Mouse (Mus musculus): ENCODE results near the gene Trp53rkb. TPM values are rescaled to one million over a fixed set of nuclear protein-coding genes. Genes with fewer than 3 reads are reported as not detected.

Gene Trp53rkb
- total and polyA plus RNA-seq, 3 experiments, result 7.0 to 9.1 (median 7.1) TPM

GRCm38 (mm10) chr2:166834091-166834490, 41.8 kb downstream of the Trp53rkb start:
- TF ChIP-seq HCFC1 (IDR thresholded peaks at IDR 0.05; ENCODE audit: low read depth, low read length), result no peak
- no peak for TF ChIP-seq TCF12 (IDR thresholded peaks at IDR 0.05; ENCODE audit: low read depth, low read length)
- no peak for TF ChIP-seq ZMIZ1 (IDR thresholded peaks at IDR 0.05; ENCODE audit: low read depth, low read length)
- TF ChIP-seq POLR2A (IDR thresholded peaks at IDR 0.05; ENCODE audit: low read depth, low read length), result no peak
- no peak for TF ChIP-seq EP300 (IDR thresholded peaks at IDR 0.05; ENCODE audit: low read length)
- TF ChIP-seq KAT2A (IDR thresholded peaks at IDR 0.05; ENCODE audit: insufficient replicate concordance, low read length), result no peak
- no peak for TF ChIP-seq ZNF384 (IDR thresholded peaks at IDR 0.05; ENCODE audit: low read depth, low read length)
- no peak for TF ChIP-seq E2F4 (IDR thresholded peaks at IDR 0.05; ENCODE audit: insufficient replicate concordance, low read depth, low read length)
- TF ChIP-seq ETS1 (conservative IDR thresholded peaks at IDR 0.05; ENCODE audit: low read depth, low read length), result no peak
- TF ChIP-seq ELF1 (IDR thresholded peaks at IDR 0.05; ENCODE audit: low read depth, low read length), result no peak
- no peak for TF ChIP-seq MEF2A (IDR thresholded peaks at IDR 0.05; ENCODE audit: borderline replicate concordance, low read depth, low read length)
- no peak for TF ChIP-seq ZKSCAN1 (IDR thresholded peaks at IDR 0.05; ENCODE audit: borderline replicate concordance, low read depth, low read length)
- no peak for TF ChIP-seq MAX (IDR thresholded peaks at IDR 0.05; ENCODE audit: low read length)
- no peak for TF ChIP-seq MAFK (IDR thresholded peaks at IDR 0.05; ENCODE audit: insufficient replicate concordance, low read length)
- in situ Hi-C loops (cut with MboI; ENCODE audit: low pct_ligation_motif_present, low pct_unique_long_range_greater_than_20kb, low sequenced_read_pairs), result no loop called here
- no peak overlapping the region for H3K27ac ChIP-seq (ENCODE audit: insufficient read depth, low read depth)
- H3K4me1 ChIP-seq (ENCODE audit: control insufficient read depth in 1 of 2, insufficient read depth in 2 of 2), result no peaks in the 10 kb centered on the region
- H3K27me3 ChIP-seq (replicated peaks), result no peaks in the 10 kb centered on the region
- H3K9ac ChIP-seq (ENCODE audit: insufficient read depth, low read depth), result no peak overlapping the region
- peaks cover 23 to 71% of the 10 kb centered on the region in 2 experiments for H3K36me3 ChIP-seq (replicated peaks in 1 of 2; ENCODE audit: control insufficient read depth in 1 of 2, insufficient read depth in 1 of 2, low read length in 1 of 2)
- no peaks in the 10 kb centered on the region for H3K79me2 ChIP-seq (replicated peaks; ENCODE audit: control insufficient read depth, extremely low read depth, insufficient read depth, poor library complexity, severe bottlenecking)
- H3K9me3 ChIP-seq (replicated peaks; ENCODE audit: low read length), result no peaks in the 10 kb centered on the region
- no peak overlapping the region for H3K4me2 ChIP-seq (ENCODE audit: insufficient read depth, low read depth, poor library complexity, severe bottlenecking)
- no peak for DNase-seq (ENCODE audit: extremely low read depth)
- dilution Hi-C loops (cut with MboI; ENCODE audit: extremely low pct_ligation_motif_present, extremely low pct_unique_long_range_greater_than_20kb, low sequenced_read_pairs), result no loop called here
- H3K4me3 ChIP-seq (replicated peaks in 1 of 3; ENCODE audit: low read depth in 2 of 3, low read length in 2 of 3, poor library complexity in 1 of 3), result no peak overlapping the region

- H3K4me3 ChIP-seq (replicated peaks in 1 of 3; ENCODE audit: low read depth in 2 of 3, low read length in 2 of 3, poor library complexity in 1 of 3), result no peak overlapping the region
- no peak overlapping the region for H3K4me2 ChIP-seq (ENCODE audit: insufficient read depth, low read depth, poor library complexity, severe bottlenecking)
- in situ Hi-C loops (cut with MboI; ENCODE audit: low pct_ligation_motif_present, low pct_unique_long_range_greater_than_20kb, low sequenced_read_pairs), result no loop called here
- H3K9me3 ChIP-seq (replicated peaks; ENCODE audit: low read length), result no peaks in the 10 kb centered on the region
- dilution Hi-C loops (cut with MboI; ENCODE audit: extremely low pct_ligation_motif_present, extremely low pct_unique_long_range_greater_than_20kb, low sequenced_read_pairs), result no loop called here
- H3K27ac ChIP-seq (ENCODE audit: insufficient read depth, low read depth), result no peak overlapping the region
- TF ChIP-seq ZNF384 (IDR thresholded peaks at IDR 0.05; ENCODE audit: low read depth, low read length), result no peak
- no peak for TF ChIP-seq ELF1 (IDR thresholded peaks at IDR 0.05; ENCODE audit: low read depth, low read length)
- TF ChIP-seq MAZ (IDR thresholded peaks at IDR 0.05; ENCODE audit: low read depth, low read length), result no peak
- TF ChIP-seq EP300 (IDR thresholded peaks at IDR 0.05; ENCODE audit: low read length), result no peak
- TF ChIP-seq MAX (IDR thresholded peaks at IDR 0.05; ENCODE audit: low read length), result no peak
- TF ChIP-seq POLR2AphosphoS2 (IDR thresholded peaks at IDR 0.05; ENCODE audit: low read depth, low read length), result no peak
- TF ChIP-seq ZC3H11A (IDR thresholded peaks at IDR 0.05; ENCODE audit: low read depth, low read length), result no peak
- no peak for TF ChIP-seq JUND (conservative IDR thresholded peaks at IDR 0.05; ENCODE audit: low read depth, low read length)
- TF ChIP-seq RAD21 (IDR thresholded peaks at IDR 0.05; ENCODE audit: low read depth, low read length), result no peak
- H3K79me2 ChIP-seq (replicated peaks; ENCODE audit: control insufficient read depth, extremely low read depth, insufficient read depth, poor library complexity, severe bottlenecking), result no peaks in the 10 kb centered on the region
- DNase-seq (ENCODE audit: extremely low read depth), result no peak
- H3K9ac ChIP-seq (ENCODE audit: insufficient read depth, low read depth), result no peak overlapping the region
- H3K36me3 ChIP-seq (replicated peaks in 1 of 2; ENCODE audit: control insufficient read depth in 1 of 2, insufficient read depth in 1 of 2, low read length in 1 of 2), result peaks cover 25 to 69% of the 10 kb centered on the region in 2 experiments
- H3K27me3 ChIP-seq (replicated peaks), result no peaks in the 10 kb centered on the region
- no peaks in the 10 kb centered on the region for H3K4me1 ChIP-seq (ENCODE audit: control insufficient read depth in 1 of 2, insufficient read depth in 2 of 2)
Measured at GRCm38 (mm10) chr2:166834796-166835195, 42.5 kb downstream of the Trp53rkb start.

All from CH12.LX (cell line).